Mouse (Mus musculus) liver, adult 2 months (tissue): ENCODE measurements around the gene Hes5.

ENCODE experiments used
- CTCF ChIP-seq: fragments of 200-500 bp; IDR thresholded peaks from 2 replicates; pipeline ENCODE4 v1.5.1; 2011; ENCODE audit warnings: low read depth, low read length, control low read depth
- POLR2A ChIP-seq: fragments of 200-500 bp; IDR thresholded peaks from 2 replicates; pipeline ENCODE4 v1.6.1; 2011; ENCODE audit warnings: low read length, control low read depth; ENCODE audit not compliant: insufficient read depth; ENCODE audit errors: extremely low read depth

GRCm38 (mm10) chr4:155005278-155005677 is 44.6 kb downstream of the Hes5 start:
- TF ChIP-seq POLR2A, result no peak
- TF ChIP-seq CTCF, result no peak
